Mouse (Mus musculus): ENCODE results near the gene Tubgcp3. TPM values are rescaled to one million over a fixed set of nuclear protein-coding genes. Genes with fewer than 3 reads are reported as not detected.

Tubgcp3 gene
- total and polyA plus RNA-seq, 3 experiments: 30.0 to 62.0 (median 61.4) TPM

DNA sequence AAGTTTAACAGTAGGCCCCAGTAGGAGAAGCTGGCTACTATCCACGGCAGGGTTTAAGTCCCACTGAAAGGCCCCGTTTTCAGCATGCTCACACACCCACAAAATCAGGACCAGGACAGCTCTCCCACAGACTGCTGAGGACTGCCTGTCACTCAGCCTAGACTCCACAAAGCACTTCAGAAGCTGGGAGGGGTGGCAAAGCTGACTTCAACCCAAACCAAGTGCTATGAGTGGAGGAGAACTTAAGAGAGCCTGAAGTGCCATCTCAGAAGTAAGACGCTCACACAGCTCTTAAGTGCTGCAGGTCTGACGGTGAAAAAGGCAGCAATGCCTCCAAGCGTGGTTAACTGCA, 9.0 kb downstream of the Tubgcp3 start:
- H3K4me1 ChIP-seq (ENCODE audit: insufficient read depth, low read depth, low read length): peaks cover 11% of the 10 kb centered on the region; the same call in 1 of the 2 replicates
- H3K4me3 ChIP-seq (ENCODE audit: low read depth, low read length): no peak overlapping the region
- no peak for ATAC-seq (ENCODE audit: extremely low read depth, insufficient number of reproducible peaks, low FRiP score, poor library complexity, severe bottlenecking)
- peaks cover 79% of the 10 kb centered on the region for H3K36me3 ChIP-seq (replicated peaks)
- H3K9me3 ChIP-seq (replicated peaks): no peaks in the 10 kb centered on the region
- H3K27me3 ChIP-seq (ENCODE audit: insufficient read depth, low read length): no peaks in the 10 kb centered on the region
- DNase-seq (ENCODE audit: low spot score): no peak
- TF ChIP-seq GATA1 (IDR thresholded peaks at IDR 0.05; ENCODE audit: borderline replicate concordance, low read length): no peak
- no peak for TF ChIP-seq TAL1 (conservative IDR thresholded peaks at IDR 0.05; ENCODE audit: low read depth, low read length)
- no peak for TF ChIP-seq CTCF (IDR thresholded peaks at IDR 0.05; ENCODE audit: low read depth, low read length)
- TF ChIP-seq GATA2 (IDR thresholded peaks at IDR 0.05; ENCODE audit: borderline replicate concordance, low read depth, low read length): no peak
- no peak for TF ChIP-seq POLR2AphosphoS5 (IDR thresholded peaks at IDR 0.05; ENCODE audit: insufficient replicate concordance, low read depth, low read length)

DNA sequence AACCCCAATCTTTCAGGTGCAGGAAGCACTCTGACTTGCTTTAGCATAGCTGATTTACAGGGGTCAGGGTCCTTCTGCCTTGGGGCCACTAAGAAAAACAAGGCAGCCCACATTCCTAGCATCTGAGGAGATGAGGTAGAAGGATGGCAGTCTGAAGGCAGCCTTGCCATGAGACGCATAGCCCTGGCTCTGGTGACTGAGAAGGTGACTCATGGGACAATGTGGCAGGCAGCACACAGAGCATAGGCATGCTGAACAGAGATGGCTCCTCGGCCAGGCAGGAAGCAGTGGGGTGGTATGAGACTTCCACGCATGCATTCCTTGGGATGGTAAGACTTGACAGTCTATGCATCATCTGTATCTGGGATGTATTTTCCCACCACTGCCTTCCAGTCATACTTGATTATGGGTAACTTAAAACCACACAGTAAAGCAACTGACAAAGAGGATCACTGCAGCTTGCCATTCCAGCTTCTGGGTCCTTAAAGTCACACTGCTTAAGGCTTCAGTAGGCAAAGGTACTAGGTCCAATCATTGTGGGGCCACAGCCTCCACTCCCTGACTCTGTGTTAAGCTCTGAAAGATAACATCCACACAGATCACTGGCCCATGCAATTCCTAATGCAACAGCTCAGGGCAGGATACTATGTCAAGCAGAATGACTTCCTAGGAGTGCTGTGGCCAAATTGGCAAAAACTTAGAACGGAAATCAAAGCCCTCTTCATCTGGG, 9.5 kb downstream of the Tubgcp3 start:
- no peak for ATAC-seq (ENCODE audit: extremely low read depth, insufficient number of reproducible peaks, low FRiP score, poor library complexity, severe bottlenecking)
- H3K27me3 ChIP-seq (ENCODE audit: insufficient read depth, low read length): no peaks in the 10 kb centered on the region
- no peak for DNase-seq (ENCODE audit: low spot score)
- no peak overlapping the region for H3K4me3 ChIP-seq (ENCODE audit: low read depth, low read length)
- peaks cover 80% of the 10 kb centered on the region for H3K36me3 ChIP-seq (replicated peaks)
- H3K4me1 ChIP-seq (ENCODE audit: insufficient read depth, low read depth, low read length): peaks cover 11% of the 10 kb centered on the region; the same call in 1 of the 2 replicates
- TF ChIP-seq POLR2AphosphoS5 (IDR thresholded peaks at IDR 0.05; ENCODE audit: insufficient replicate concordance, low read depth, low read length): no peak
- TF ChIP-seq GATA1 (IDR thresholded peaks at IDR 0.05; ENCODE audit: borderline replicate concordance, low read length): no peak
- no peak for TF ChIP-seq TAL1 (conservative IDR thresholded peaks at IDR 0.05; ENCODE audit: low read depth, low read length)
- TF ChIP-seq GATA2 (IDR thresholded peaks at IDR 0.05; ENCODE audit: borderline replicate concordance, low read depth, low read length): no peak
- TF ChIP-seq CTCF (IDR thresholded peaks at IDR 0.05; ENCODE audit: low read depth, low read length): no peak
- H3K9me3 ChIP-seq (replicated peaks): no peaks in the 10 kb centered on the region

GRCm38 (mm10) chr8:12657411-12657810, 14.6 kb downstream of the Tubgcp3 start:
- no peak for DNase-seq (ENCODE audit: low spot score)
- ATAC-seq (ENCODE audit: extremely low read depth, insufficient number of reproducible peaks, low FRiP score, poor library complexity, severe bottlenecking): no peak
- H3K4me3 ChIP-seq (ENCODE audit: low read depth, low read length): no peak overlapping the region
- H3K9me3 ChIP-seq (replicated peaks): no peaks in the 10 kb centered on the region
- H3K4me1 ChIP-seq (ENCODE audit: insufficient read depth, low read depth, low read length): 0 out of 2 replicates have a peak, but pooled peaks cover 1% of the 10 kb centered on the region
- no peak for TF ChIP-seq TAL1 (conservative IDR thresholded peaks at IDR 0.05; ENCODE audit: low read depth, low read length)
- no peak for TF ChIP-seq GATA1 (IDR thresholded peaks at IDR 0.05; ENCODE audit: borderline replicate concordance, low read length)
- H3K27me3 ChIP-seq (ENCODE audit: insufficient read depth, low read length): no peaks in the 10 kb centered on the region
- peaks cover 97% of the 10 kb centered on the region for H3K36me3 ChIP-seq (replicated peaks)

DNA sequence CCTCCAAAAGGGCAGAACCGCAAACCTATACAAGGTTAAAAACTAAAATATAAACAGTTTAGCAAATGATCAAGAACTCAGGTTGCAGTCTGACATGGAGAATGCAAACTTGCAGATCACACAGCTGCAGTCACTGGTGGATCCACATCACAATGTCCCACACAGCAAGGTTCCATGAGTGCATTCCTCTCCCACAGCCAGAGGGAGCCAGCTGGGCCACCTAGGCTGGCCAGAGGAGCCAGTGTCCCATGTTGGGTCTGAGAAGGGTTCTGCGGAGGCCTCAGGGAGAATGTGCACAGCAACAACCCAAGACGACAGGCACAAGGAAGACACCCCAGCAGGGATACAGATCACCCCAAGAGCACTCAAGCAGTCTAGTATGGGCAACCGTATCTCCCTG, 20.8 kb downstream of the Tubgcp3 start:
- DNase-seq (ENCODE audit: low spot score): no peak
- no peaks in the 10 kb centered on the region for H3K27me3 ChIP-seq (ENCODE audit: insufficient read depth, low read length)
- ATAC-seq (ENCODE audit: extremely low read depth, insufficient number of reproducible peaks, low FRiP score, poor library complexity, severe bottlenecking): no peak
- H3K9me3 ChIP-seq (replicated peaks): no peaks in the 10 kb centered on the region
- H3K36me3 ChIP-seq (replicated peaks): peaks cover 96% of the 10 kb centered on the region
- no peak overlapping the region for H3K4me3 ChIP-seq (ENCODE audit: low read depth, low read length)
- no peaks in the 10 kb centered on the region for H3K4me1 ChIP-seq (ENCODE audit: insufficient read depth, low read depth, low read length)
- no peak for TF ChIP-seq CTCF (IDR thresholded peaks at IDR 0.05; ENCODE audit: low read depth, low read length)
- TF ChIP-seq POLR2AphosphoS5 (IDR thresholded peaks at IDR 0.05; ENCODE audit: insufficient replicate concordance, low read depth, low read length): no peak
- no peak for TF ChIP-seq GATA1 (IDR thresholded peaks at IDR 0.05; ENCODE audit: borderline replicate concordance, low read length)
- TF ChIP-seq GATA2 (IDR thresholded peaks at IDR 0.05; ENCODE audit: borderline replicate concordance, low read depth, low read length): no peak
- no peak for TF ChIP-seq TAL1 (conservative IDR thresholded peaks at IDR 0.05; ENCODE audit: low read depth, low read length)

DNA sequence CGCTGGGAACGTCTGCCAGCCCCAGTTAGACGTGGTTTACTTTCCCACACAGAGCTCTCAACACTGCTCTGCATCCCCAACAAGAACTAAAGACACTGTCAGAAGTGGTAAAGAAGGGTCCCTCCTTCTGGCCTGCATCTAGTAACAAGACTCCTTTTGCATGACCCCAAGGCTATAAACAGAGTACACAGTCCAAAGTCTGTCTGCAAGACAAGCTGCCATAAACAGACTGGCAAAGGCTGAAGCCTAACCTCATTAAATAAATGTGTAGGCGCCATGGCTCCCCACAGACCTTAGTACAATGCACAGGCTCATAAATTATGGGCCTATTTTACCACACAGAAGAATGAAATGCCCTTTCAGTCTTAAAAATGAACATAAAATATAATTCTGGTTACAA, 21.6 kb downstream of the Tubgcp3 start:
- no peak for ATAC-seq (ENCODE audit: extremely low read depth, insufficient number of reproducible peaks, low FRiP score, poor library complexity, severe bottlenecking)
- Histone ChIP-seq H3K4me3 (ENCODE audit: low read depth, low read length) (no peak overlapping the region), H3K36me3 (replicated peaks) (peaks cover 96% of the 10 kb centered on the region), H3K9me3 (replicated peaks) (no peaks in the 10 kb centered on the region), H3K4me1 (ENCODE audit: insufficient read depth, low read depth, low read length) (no peaks in the 10 kb centered on the region), H3K27me3 (ENCODE audit: insufficient read depth, low read length) (no peaks in the 10 kb centered on the region)
- no peak for TF ChIP-seq GATA2 (IDR thresholded peaks at IDR 0.05; ENCODE audit: borderline replicate concordance, low read depth, low read length)
- no peak for DNase-seq (ENCODE audit: low spot score)

DNA sequence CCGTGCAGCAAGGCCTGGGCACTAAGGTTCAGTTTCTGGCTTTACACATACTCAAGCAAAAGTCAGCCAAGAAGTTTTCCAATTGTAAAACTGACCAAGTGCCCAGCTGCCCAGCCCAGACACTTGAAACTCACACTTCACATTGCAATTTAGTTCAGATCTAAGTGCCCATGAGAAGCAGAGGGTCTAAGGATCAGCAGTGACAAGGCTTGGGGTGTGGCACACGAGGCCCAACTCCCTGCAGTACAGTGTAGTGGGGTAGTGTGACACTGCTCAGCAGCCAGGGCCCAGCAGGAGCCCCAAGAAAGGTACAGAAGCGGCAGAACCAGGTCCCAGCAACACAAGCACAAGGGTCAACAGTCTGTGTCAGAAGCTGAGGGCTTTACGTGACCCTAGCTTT, 23.1 kb downstream of the Tubgcp3 start:
- DNase-seq (ENCODE audit: low spot score): no peak

GRCm38 (mm10) chr8:12646536-12646935, 25.5 kb downstream of the Tubgcp3 start:
- Histone ChIP-seq H3K4me3 (ENCODE audit: low read depth, low read length) (no peak overlapping the region), H3K4me1 (ENCODE audit: insufficient read depth, low read depth, low read length) (no peaks in the 10 kb centered on the region), H3K27me3 (ENCODE audit: insufficient read depth, low read length) (no peaks in the 10 kb centered on the region), H3K9me3 (replicated peaks) (no peaks in the 10 kb centered on the region), H3K36me3 (replicated peaks) (peaks cover 89% of the 10 kb centered on the region)
- ATAC-seq (ENCODE audit: extremely low read depth, insufficient number of reproducible peaks, low FRiP score, poor library complexity, severe bottlenecking): no peak
- no peak for DNase-seq (ENCODE audit: low spot score)
- TF ChIP-seq CTCF (IDR thresholded peaks at IDR 0.05; ENCODE audit: low read depth, low read length): no peak
- TF ChIP-seq GATA2 (IDR thresholded peaks at IDR 0.05; ENCODE audit: borderline replicate concordance, low read depth, low read length): no peak
- no peak for TF ChIP-seq POLR2AphosphoS5 (IDR thresholded peaks at IDR 0.05; ENCODE audit: insufficient replicate concordance, low read depth, low read length)
- no peak for TF ChIP-seq GATA1 (IDR thresholded peaks at IDR 0.05; ENCODE audit: borderline replicate concordance, low read length)
- TF ChIP-seq TAL1 (conservative IDR thresholded peaks at IDR 0.05; ENCODE audit: low read depth, low read length): no peak

More for the DNA sequence above, 23.1 kb downstream of the Tubgcp3 start:
- Histone ChIP-seq H3K9me3 (replicated peaks) (no peaks in the 10 kb centered on the region), H3K4me3 (ENCODE audit: low read depth, low read length) (no peak overlapping the region), H3K27me3 (ENCODE audit: insufficient read depth, low read length) (no peaks in the 10 kb centered on the region), H3K4me1 (ENCODE audit: insufficient read depth, low read depth, low read length) (no peaks in the 10 kb centered on the region), H3K36me3 (replicated peaks) (peaks cover 95% of the 10 kb centered on the region)
- ATAC-seq (ENCODE audit: extremely low read depth, insufficient number of reproducible peaks, low FRiP score, poor library complexity, severe bottlenecking): no peak
- no peak for TF ChIP-seq CTCF (IDR thresholded peaks at IDR 0.05; ENCODE audit: low read depth, low read length)
- TF ChIP-seq GATA2 (IDR thresholded peaks at IDR 0.05; ENCODE audit: borderline replicate concordance, low read depth, low read length): no peak
- TF ChIP-seq GATA1 (IDR thresholded peaks at IDR 0.05; ENCODE audit: borderline replicate concordance, low read length): no peak
- no peak for TF ChIP-seq TAL1 (conservative IDR thresholded peaks at IDR 0.05; ENCODE audit: low read depth, low read length)

All from G1E (cell line).